ENCODE assay signal across 8 mouse cellular contexts in the genomic region with DNA sequence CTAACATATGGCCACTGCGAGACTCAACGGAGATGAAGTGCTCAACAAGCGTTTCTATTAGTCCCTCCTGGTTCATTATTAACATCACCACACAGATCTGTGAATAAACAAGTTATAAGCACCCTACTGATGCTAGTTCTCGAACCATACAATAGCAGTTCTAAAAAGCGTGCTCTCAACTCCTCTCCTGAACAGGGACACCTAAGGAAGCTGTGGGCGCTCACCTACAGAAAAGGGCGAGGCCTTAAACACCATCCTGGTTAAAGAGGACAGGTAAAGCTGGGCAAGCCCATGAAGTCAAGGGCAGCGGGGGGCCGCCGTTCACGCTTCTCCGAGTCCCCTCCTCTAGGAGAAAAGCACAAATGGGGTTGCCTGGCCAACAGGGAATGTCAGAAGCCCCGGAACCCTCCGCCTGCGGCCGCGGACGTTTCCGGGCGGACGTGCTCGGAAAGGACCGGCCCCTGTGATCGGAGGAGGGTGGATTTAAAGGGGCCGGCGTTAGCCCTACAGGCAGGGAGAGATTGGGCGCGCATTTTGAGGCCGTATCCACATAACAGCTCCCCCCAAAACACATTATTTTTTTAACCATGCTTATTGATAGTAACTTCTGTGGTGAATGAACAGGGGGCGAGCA. TPM values are rescaled to one million over a fixed set of nuclear protein-coding genes. Genes with fewer than 3 reads are reported as not detected.
DNase-seq lines count a peak whose midpoint lies in the region; ATAC-seq and TF ChIP-seq lines count a peak whose summit lies in the region.

No protein-coding gene starts in this region.

- no peaks in the 10 kb centered on the region for H3K36me3 ChIP-seq in embryonic facial prominence, embryonic 15.5 days
- H3K36me3 ChIP-seq in kidney, embryonic 14.5 days (ENCODE audit: control insufficient read depth, insufficient read depth, low read length) = no peaks in the 10 kb centered on the region
- H3K36me3 ChIP-seq in limb, embryonic 15.5 days = peaks cover 3% of the 10 kb centered on the region; the same call in 1 of the 2 replicates
- no peaks in the 10 kb centered on the region for H3K36me3 ChIP-seq in midbrain, postnatal 0 days (ENCODE audit: insufficient read depth, low read length)

- peak; percentile 71 for ATAC-seq in embryonic facial prominence, embryonic 15.5 days (ENCODE audit: insufficient number of reproducible peaks, low FRiP score, low TSS enrichment, low read depth)
- peak; percentile 87 for ATAC-seq in kidney, embryonic 14.5 days (ENCODE audit: low FRiP score, low TSS enrichment)
- ATAC-seq in limb, embryonic 15.5 days (ENCODE audit: insufficient number of reproducible peaks, low FRiP score, low TSS enrichment, low read depth) = no peak; the same call in none of the 2 replicates
- peak; percentile 91 for ATAC-seq in midbrain, postnatal 0 days (ENCODE audit: low FRiP score)

- peaks cover 8% of the 10 kb centered on the region; the same call in 1 of the 2 replicates for H3K27me3 ChIP-seq in embryonic facial prominence, embryonic 15.5 days
- H3K27me3 ChIP-seq in kidney, embryonic 14.5 days (ENCODE audit: control insufficient read depth, insufficient read depth, low read length) = peaks cover 3% of the 10 kb centered on the region; the same call in 1 of the 2 replicates
- H3K27me3 ChIP-seq in limb, embryonic 15.5 days = no peaks in the 10 kb centered on the region
- H3K27me3 ChIP-seq in midbrain, postnatal 0 days (ENCODE audit: insufficient read depth, low read length) = peaks cover 4% of the 10 kb centered on the region; the same call in 1 of the 2 replicates

- peak overlapping the region; percentile 36; the same call in 1 of the 2 replicates for H3K27ac ChIP-seq in bone marrow macrophage, adult 2 months (ENCODE audit: insufficient read depth, low read depth, low read length)
- H3K27ac ChIP-seq in embryonic facial prominence, embryonic 15.5 days (replicated peaks) = peak overlapping the region; percentile 79
- H3K27ac ChIP-seq in kidney, embryonic 14.5 days (ENCODE audit: low read depth, low read length) = peak overlapping the region; percentile 81
- H3K27ac ChIP-seq in limb, embryonic 15.5 days = peak overlapping the region; percentile 75
- H3K27ac ChIP-seq in midbrain, postnatal 0 days (ENCODE audit: low read depth, low read length) = peak overlapping the region; percentile 73; the same call in 1 of the 2 replicates

- H3K9me3 ChIP-seq in embryonic facial prominence, embryonic 15.5 days (replicated peaks) = no peaks in the 10 kb centered on the region
- H3K9me3 ChIP-seq in kidney, embryonic 14.5 days (ENCODE audit: control insufficient read depth, low read length) = no peaks in the 10 kb centered on the region
- H3K9me3 ChIP-seq in limb, embryonic 15.5 days = no peaks in the 10 kb centered on the region
- no peaks in the 10 kb centered on the region for H3K9me3 ChIP-seq in midbrain, postnatal 0 days (ENCODE audit: low read length)

- TF ChIP-seq POLR2A in bone marrow macrophage, adult 2 months (IDR thresholded peaks at IDR 0.05; ENCODE audit: borderline replicate concordance, low read depth, low read length) = 0 out of 2 replicates have a peak, but pooled peaks have one; percentile 26

- DNase-seq in A20 (ENCODE audit: low read depth, low spot score) = peak; percentile 92
- DNase-seq in heart, adult 9 months (ENCODE audit: low spot score in 2 of 2) = peak; percentile 78 to 79
- peak; percentile 92 for DNase-seq in midbrain, postnatal 0 days (ENCODE audit: low spot score)
- DNase-seq in spleen, postnatal 10 days (ENCODE audit: low spot score in 2 of 2) = peak; percentile 69 to 83

- peak overlapping the region; percentile 78 for H3K4me2 ChIP-seq in embryonic facial prominence, embryonic 15.5 days (replicated peaks)
- H3K4me2 ChIP-seq in kidney, embryonic 14.5 days (replicated peaks; ENCODE audit: low read depth, low read length) = peak overlapping the region; percentile 83
- H3K4me2 ChIP-seq in limb, embryonic 15.5 days = peak overlapping the region; percentile 68
- H3K4me2 ChIP-seq in midbrain, postnatal 0 days (ENCODE audit: low read depth, low read length, poor library complexity, severe bottlenecking) = peak overlapping the region; percentile 91

- TF ChIP-seq CTCF in bone marrow macrophage, adult 2 months (IDR thresholded peaks at IDR 0.05; ENCODE audit: low read depth, low read length) = no peak
- peak; percentile 39; the same call in 1 of the 2 replicates for TF ChIP-seq CTCF in midbrain, postnatal 0 days (IDR thresholded peaks at IDR 0.05)

- H3K9ac ChIP-seq in embryonic facial prominence, embryonic 15.5 days = peak overlapping the region; percentile 63
- H3K9ac ChIP-seq in kidney, embryonic 14.5 days (ENCODE audit: low read depth, low read length) = peak overlapping the region; percentile 73
- peak overlapping the region; percentile 77 for H3K9ac ChIP-seq in limb, embryonic 15.5 days
- peak overlapping the region; percentile 71 for H3K9ac ChIP-seq in midbrain, postnatal 0 days (replicated peaks; ENCODE audit: low read length, poor library complexity, severe bottlenecking)

- WGBS in embryonic facial prominence, embryonic 15.5 days = under 1% methylated on average over 30 of the region's 30 CpGs
- WGBS in kidney, embryonic 14.5 days = under 1% methylated on average over 30 of the region's 30 CpGs
- under 1% methylated on average over 30 of the region's 30 CpGs for WGBS in limb, embryonic 15.5 days
- WGBS in midbrain, postnatal 0 days = 1% methylated on average over 30 of the region's 30 CpGs

- peaks cover 16% of the 10 kb centered on the region for H3K4me1 ChIP-seq in bone marrow macrophage, adult 2 months (ENCODE audit: control insufficient read depth, insufficient read depth, low read length)
- peaks cover 23% of the 10 kb centered on the region for H3K4me1 ChIP-seq in embryonic facial prominence, embryonic 15.5 days
- H3K4me1 ChIP-seq in kidney, embryonic 14.5 days (ENCODE audit: control insufficient read depth, insufficient read depth, low read length) = peaks cover 17% of the 10 kb centered on the region; the same call in 1 of the 2 replicates
- H3K4me1 ChIP-seq in limb, embryonic 15.5 days = peaks cover 29% of the 10 kb centered on the region
- peaks cover 8% of the 10 kb centered on the region for H3K4me1 ChIP-seq in midbrain, postnatal 0 days (ENCODE audit: insufficient read depth, low read length)

- H3K4me3 ChIP-seq in bone marrow macrophage, adult 2 months (ENCODE audit: insufficient read depth, low read length) = peak overlapping the region; percentile 86
- H3K4me3 ChIP-seq in embryonic facial prominence, embryonic 15.5 days (replicated peaks) = peak overlapping the region; percentile 71
- peak overlapping the region; percentile 71 for H3K4me3 ChIP-seq in kidney, embryonic 14.5 days (ENCODE audit: low read length)
- H3K4me3 ChIP-seq in limb, embryonic 15.5 days = peak overlapping the region; percentile 64
- H3K4me3 ChIP-seq in midbrain, postnatal 0 days (ENCODE audit: low read depth, low read length) = peak overlapping the region; percentile 66

RNA-seq across cellular contexts. Expression of gene Ptpn21, which starts 2.8 kb away (rescaled TPM):
- 4.4 and 6.0 TPM in 2 replicates for polyA plus RNA-seq in bone marrow macrophage, adult 2 months (2012; ENCODE audit: insufficient read depth, insufficient read length, missing spikeins)
- 10.6 and 11.7 TPM in 2 replicates for polyA plus RNA-seq in embryonic facial prominence, embryonic 15.5 days (2015; fragmentation: Nextera tagmentation; extraction: Ambion mirVana)
- polyA plus RNA-seq in kidney, embryonic 14.5 days (2014; fragmentation: Nextera tagmentation; extraction: Ambion mirVana) = 5.6 and 7.5 TPM in 2 replicates
- 10.8 and 12.1 TPM in 2 replicates for polyA plus RNA-seq in limb, embryonic 15.5 days (2015; fragmentation: Nextera tagmentation; extraction: Ambion mirVana)
- 3.2 and 3.8 TPM in 2 replicates for total RNA-seq in midbrain, postnatal 0 days (2014; rRNA removed)
- 2.7 TPM in 2 replicates for polyA plus RNA-seq in midbrain, postnatal 0 days (2015; fragmentation: Nextera tagmentation; extraction: Ambion mirVana)

RNA-seq across cellular contexts. Expression of gene Zc3h14, which starts 12.4 kb away (rescaled TPM):
- polyA plus RNA-seq in bone marrow macrophage, adult 2 months (2012; ENCODE audit: insufficient read depth, insufficient read length, missing spikeins) = 59.5 and 76.4 TPM in 2 replicates
- polyA plus RNA-seq in embryonic facial prominence, embryonic 15.5 days (2015; fragmentation: Nextera tagmentation; extraction: Ambion mirVana) = 107 and 117 TPM in 2 replicates
- 106 and 149 TPM in 2 replicates for polyA plus RNA-seq in kidney, embryonic 14.5 days (2014; fragmentation: Nextera tagmentation; extraction: Ambion mirVana)
- 103 and 109 TPM in 2 replicates for polyA plus RNA-seq in limb, embryonic 15.5 days (2015; fragmentation: Nextera tagmentation; extraction: Ambion mirVana)
- 95.5 and 120 TPM in 2 replicates for total RNA-seq in midbrain, postnatal 0 days (2014; rRNA removed)
- polyA plus RNA-seq in midbrain, postnatal 0 days (2015; fragmentation: Nextera tagmentation; extraction: Ambion mirVana) = 94.9 and 98.3 TPM in 2 replicates
